Mouse (Mus musculus): Measurements from ENCODE around the gene Lgals2.

Gene Lgals2

GRCm38 (mm10) chr15:78842371-78843163 lies 12.8 kb downstream of the Lgals2 start, which contains the start of gene Cdc42ep1:
Gene Cdc42ep1 (plus strand): TSS chr15:78842624.
- peak; percentile 46 for DNase-seq

- no peak for DNase-seq
Observed at GRCm38 (mm10) chr15:78841161-78841790, 14.1 kb downstream of the Lgals2 start.

- DNase-seq: no peak
Observed at GRCm38 (mm10) chr15:78840751-78841150, 14.6 kb downstream of the Lgals2 start.

DNA sequence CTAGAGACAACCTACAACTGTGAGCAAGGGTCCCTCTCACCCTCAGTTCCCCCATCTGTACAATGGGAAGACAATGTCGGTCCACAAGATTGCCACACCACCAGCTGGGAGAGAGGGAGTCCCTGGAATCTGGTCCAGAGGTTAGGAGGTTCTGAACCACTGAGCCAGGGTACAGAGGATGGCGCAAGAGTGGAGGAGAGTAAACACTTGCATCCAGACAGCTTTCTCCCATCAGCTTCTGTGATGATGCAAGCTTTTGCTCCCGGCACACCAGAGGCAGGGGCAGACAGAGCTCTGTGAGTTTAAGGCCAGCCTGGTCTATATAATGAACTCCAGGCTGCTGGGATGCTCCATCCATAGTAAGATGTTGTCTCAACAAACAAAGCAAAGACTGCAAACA lies 15.1 kb downstream of the Lgals2 start:
- DNase-seq: no peak

DNA sequence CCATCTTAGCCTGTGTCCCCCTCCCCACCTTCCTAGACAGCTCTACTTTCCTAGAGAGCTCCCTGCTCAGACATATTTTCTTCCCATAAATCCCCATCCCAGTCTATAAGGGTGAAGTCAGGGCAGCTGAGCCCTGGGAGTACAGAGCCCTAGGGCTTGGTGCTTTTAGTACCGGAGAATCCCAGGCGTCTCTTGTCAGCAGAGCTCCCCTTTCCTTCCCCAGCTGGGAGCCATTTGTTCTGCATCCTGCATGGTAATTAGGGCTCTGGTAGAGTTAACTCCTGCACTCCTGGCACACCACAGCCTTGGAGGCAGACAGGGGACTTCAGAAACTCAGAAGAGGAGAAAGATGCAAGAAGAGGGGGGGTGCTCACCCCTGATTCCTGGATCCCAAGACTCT lies 15.6 kb downstream of the Lgals2 start:
- no peak for DNase-seq

- peak; percentile 10 for DNase-seq
Observed at GRCm38 (mm10) chr15:78836086-78836621, 19.2 kb downstream of the Lgals2 start.

- DNase-seq: peak; percentile 72
Observed at GRCm38 (mm10) chr15:78835200-78836085, 19.9 kb downstream of the Lgals2 start.

GRCm38 (mm10) chr15:78834233-78835005 lies 20.9 kb downstream of the Lgals2 start:
- DNase-seq: peak; percentile 12

- DNase-seq: peak; percentile 8
Observed at GRCm38 (mm10) chr15:78833582-78833981, 21.7 kb downstream of the Lgals2 start.

DNA sequence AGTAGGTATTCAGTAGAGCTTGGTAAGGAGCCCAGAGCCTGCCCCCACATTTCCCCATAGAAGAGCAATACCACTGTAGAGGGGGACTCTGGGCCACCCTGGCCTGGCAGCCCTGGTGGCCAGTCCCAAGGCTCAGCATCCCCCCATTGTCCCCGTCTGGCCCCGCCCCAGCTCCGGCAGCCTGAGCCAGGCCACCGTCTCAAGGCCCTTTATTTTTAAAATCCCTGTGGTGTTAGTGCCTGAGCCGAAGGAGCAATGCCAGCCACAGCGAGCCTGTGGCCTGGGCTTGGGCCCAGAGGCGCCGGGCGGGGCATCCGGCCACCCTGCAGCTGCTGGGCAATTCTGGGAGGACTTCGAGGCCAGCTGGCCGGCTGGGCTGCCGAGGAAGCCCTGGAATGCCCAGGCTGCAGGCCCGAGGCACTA lies 22.6 kb downstream of the Lgals2 start:
- peak; percentile 74 for DNase-seq

DNA sequence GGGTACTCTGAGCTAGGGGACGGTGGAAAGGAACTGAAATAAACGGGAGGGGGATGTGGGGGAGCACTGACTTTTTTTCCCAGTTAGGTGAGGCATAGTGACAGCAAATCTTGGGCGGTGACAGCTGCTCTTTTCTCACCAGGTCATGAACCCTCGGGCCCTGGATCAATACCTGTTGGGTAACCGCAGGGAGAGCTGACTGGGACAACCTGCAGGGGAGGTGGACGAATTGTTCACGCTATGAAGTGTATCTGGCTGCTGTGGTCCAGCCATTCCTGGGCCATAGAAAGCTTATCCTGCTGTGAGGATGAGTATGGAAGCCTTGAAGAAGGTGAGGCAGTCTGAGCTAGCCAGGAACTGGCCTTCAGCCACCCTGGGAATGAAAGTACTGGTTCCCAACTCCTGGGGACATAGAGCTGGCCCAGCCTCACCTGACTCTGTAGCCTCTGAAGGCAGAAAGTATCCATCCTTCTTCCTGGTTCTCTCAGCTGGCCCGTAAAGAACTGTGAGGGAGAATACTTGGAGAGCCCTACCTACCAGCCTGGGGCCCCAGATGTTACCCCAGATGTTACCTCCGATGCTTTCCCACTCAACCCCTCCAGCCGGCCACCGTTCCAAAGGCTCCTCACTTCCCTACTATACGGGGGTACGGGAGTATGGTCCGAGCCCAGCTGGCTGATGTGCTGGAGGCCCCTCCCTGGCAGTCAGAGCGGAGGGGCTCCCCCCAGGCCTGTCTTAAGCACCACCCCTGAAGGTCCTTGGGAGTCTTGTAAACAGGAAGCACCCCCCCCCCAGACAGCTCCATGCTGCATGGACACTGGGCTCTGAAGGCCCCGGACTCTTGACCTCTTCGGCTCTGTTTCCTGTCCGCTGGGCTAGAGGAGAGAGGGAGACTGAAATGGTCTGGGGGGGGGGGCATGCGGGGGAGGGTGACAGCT lies 23.3 kb downstream of the Lgals2 start:
- peak; percentile 8 for DNase-seq

DNA sequence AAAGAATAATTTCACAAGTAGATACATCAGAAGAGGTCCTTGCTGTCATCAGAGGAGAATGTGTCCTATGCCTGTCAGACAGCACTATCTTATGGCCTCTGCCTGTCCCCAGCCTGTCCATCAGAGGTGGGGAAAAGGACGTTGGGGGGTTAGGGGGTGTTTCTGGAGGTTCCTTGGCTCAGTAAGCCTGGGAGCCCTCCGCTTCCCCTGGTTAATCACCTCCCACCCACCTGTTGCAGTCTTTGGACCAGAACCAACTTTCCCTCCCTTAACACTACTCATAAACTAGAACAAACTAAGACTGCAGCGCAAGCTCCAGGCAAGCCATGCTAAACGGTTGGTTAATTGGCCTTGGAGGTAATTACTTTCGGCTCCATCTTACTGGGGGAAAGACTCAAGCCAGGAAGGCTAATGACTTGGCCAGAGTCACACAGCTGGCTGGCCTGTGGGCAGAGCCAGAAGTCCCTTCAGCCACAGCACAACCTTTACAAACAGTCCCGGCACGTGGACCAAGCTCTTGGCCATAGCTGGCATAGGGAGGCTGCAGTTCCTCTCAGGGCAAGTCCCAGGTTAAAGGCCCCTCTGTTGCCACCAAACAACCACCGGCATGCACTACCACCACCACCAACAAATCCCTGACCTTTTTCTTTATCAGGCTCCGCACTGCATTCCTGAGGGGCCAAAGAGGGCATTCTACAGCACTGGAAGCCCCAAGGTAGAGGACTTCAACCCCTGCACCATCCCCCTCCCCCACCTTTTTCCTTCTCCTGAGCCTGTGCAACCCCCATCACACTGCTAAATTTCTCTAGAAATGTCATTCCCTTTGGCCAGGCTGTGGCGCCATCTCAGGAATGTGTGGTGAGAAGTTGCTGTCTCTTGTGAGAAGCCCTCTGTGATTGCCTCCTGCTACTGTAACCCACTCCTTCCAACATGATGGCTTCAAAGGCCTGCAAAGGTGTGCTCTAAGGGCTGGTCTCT lies 24.3 kb downstream of the Lgals2 start:
- DNase-seq: no peak

DNA sequence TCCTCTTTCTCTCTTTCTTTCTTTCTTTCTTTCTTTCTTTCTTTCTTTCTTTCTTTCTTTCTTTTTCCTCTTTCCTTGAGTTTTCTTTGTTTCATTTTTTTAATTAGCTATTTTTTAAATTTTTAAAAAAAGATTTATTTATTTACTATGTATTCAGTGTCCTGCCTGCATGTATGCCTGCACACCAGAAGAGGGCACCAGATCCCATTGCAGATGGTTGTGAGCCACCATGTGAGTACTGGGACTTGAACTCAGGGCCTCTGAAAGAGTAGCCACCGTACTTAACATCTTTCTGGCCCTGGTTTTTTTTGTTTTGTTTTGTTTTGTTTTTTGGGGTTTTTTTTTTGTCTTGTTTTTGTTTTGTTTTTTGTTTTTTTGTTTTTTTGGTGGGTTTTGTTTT lies 25.7 kb downstream of the Lgals2 start:
- no peak for DNase-seq

GRCm38 (mm10) chr15:78828315-78828714 lies 27.0 kb downstream of the Lgals2 start:
- no peak for DNase-seq

DNA sequence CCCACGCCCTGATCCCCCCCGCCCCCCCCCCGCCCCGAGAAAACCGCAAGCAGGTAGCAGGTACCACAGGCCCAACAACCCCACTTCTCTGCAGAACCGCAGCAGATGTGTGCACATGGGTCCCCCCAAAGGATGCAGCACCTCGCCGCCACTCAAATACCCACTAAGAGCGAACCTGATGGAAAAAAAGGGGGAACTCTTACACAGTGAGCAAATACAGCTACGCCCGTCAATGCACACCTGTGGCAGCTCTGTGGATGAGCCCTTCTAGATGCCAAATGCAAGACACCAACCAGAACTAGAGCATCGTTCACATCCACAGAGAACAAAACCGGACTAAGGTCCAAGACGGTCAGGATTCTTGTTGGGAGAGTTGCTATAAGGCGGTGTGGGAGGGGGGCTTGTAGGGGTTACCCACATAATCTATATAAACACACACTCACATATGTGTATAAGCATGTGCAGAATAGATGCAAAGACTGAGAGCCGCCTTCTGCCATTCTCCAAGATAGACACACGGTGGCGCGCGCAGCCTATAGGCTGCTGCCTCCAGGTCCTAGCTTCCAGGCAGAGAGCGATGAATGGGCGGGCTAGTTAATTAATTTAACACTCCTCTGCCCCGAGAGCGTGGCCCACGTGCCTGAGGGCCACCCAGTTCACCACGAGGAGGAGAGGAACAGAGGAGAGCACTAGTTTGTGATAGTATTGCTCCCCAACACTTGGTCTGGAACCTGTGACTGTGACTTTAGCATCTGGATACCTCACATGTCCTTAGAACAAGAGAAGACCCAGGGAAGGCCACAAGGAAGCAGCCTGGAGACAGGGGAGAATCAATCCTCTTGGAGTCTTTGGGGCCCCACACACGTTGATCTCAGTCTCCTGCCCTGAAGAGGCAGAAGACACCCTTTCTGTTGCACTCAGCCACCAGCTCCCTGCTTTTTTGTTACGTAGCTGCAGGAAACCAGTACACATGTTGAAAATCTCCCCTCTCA lies 28.8 kb downstream of the Lgals2 start:
- DNase-seq: peak; percentile 67

DNA sequence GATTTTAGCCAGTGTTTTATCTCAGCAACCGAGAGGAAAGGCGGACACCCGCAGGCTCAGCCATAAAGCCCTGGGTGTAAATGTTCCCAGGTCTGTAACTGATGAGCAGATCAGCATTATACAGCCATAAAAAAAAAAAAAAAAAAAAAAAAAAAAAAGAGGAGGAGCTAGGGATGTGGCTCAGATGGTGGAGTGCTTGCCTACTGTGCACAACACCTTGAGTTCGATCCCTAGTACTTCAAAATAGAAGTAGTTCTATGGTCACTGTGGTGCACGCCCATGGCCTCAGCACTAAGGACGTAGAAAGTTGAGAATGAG lies 39.3 kb downstream of the Lgals2 start:
- no peak for DNase-seq

GRCm38 (mm10) chr15:78815314-78816073 lies 39.8 kb downstream of the Lgals2 start:
- no peak for DNase-seq

DNA sequence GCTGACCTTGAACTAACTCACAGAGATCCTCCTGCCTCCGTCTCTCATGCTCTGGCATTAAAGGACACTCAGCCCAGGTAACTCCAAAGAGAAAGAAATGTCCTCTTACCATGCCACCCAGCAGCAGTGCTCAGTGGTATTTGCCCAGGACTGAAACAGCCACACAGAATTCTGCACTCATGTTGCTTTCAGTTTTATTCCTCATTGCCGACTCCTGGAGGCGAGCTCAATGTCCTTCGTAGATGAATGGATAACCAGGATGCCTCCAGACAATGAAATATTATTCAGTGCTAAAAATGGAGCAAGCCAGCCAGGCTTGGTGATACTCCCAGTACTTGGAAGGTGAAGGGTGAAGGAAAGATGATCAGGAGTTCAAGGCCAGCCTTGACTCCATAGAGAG lies 41.7 kb downstream of the Lgals2 start:
- no peak for DNase-seq
